Mouse (Mus musculus) frontal cortex, postnatal 14 days (tissue): ENCODE measurements around the gene Rasgef1b.

ENCODE experiments used
- DNase-seq, 2 experiments: peaks; one replicate each; pipeline ENCODE4 v3.0.0; 2022; ENCODE audit warnings: low spot score in 2 of 2

Rasgef1b gene

GRCm38 (mm10) chr5:99292287-99292851 is 436.5 kb downstream of the Rasgef1b start:
- DNase-seq: no peak

DNA sequence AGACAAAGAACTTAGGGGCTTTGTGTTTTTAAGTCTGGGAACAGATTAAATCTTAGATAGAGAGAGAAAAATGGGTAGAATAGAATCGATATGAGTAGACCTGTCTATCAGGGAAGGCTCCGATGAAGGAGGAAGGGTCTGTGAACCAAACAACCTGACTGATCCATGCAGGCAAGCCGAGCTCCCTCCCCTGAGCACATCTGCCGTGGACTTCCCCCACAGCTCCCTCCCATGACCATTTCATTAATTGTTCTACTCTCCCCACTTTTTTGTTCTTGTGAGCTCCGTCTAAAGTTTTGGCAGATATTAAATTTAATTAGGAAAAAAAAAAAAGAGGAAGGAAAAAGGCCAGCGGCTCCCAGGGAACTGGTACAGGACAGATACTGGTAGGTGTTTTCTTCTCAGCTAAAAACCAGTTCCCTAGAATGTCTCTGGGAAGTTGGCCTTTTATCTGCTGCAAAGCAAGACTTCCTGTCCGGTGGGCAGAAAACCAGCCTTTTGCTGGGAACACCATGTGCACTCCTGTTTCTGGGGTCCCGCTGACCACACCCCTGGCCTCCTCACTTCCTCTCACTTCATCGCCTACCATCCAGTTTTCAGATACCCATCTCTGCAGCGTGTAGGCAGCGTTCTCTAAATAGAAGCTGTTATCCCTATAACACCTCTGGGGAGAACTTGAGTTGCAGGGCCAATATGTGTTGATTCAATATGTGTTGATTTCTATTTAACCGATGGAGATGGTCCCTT is 437.6 kb downstream of the Rasgef1b start:
- DNase-seq: no peak

- no peak for DNase-seq
Measured at GRCm38 (mm10) chr5:99288262-99288661, 440.6 kb downstream of the Rasgef1b start.

DNA sequence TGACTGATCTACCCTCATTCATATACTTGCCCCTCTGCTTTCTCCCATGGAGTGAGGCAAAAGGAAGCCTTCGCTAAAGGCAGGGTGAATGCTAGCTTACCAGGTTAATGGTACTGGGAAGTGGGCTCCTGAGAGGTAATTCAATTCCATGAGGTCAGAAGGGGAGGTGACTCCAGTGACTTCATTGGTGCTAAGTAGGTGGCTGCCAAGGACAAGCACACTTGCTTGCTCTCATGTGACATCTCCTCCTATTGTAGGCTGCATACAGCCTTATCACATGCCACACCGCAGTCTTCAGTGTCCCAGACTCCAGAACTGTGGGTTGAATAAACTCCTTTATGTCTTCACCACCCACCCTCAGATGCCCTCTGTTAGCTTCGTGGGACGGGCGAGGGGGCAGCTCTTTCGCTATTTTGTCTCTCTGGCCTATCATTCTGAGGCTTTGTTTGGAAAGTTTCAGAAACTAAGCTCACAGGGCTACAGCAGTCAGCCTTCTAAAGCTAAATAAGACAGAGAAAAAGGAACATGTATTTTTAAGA is 441.1 kb downstream of the Rasgef1b start:
- peak in 1 of 2 experiments; percentile 23 for DNase-seq

- no peak for DNase-seq
Measured at GRCm38 (mm10) chr5:99286575-99286974, 442.3 kb downstream of the Rasgef1b start.

- no peak for DNase-seq
Measured at GRCm38 (mm10) chr5:99286024-99286423, 442.8 kb downstream of the Rasgef1b start.

GRCm38 (mm10) chr5:99284369-99284768 is 444.5 kb downstream of the Rasgef1b start:
- DNase-seq: no peak

DNA sequence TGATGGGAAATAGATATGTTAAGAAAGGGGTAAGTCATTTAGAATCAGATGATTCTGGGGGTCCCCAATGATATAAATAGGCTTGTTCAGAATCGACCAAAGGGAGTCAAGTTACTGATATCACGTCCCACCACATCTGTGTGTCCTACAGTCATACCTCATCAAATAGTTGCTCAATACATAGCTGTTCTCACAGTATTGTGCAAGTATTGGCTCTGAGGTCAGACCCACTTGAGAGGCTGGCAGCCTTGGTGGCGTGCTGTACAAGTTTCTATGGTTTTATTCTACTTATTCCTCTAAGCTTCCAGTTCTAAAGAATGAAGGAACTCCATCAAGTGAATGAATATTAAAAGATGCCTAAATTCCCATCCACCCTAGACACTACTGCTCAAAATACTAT is 445.2 kb downstream of the Rasgef1b start:
- no peak for DNase-seq

GRCm38 (mm10) chr5:99280536-99280935 is 448.3 kb downstream of the Rasgef1b start:
- no peak for DNase-seq

DNA sequence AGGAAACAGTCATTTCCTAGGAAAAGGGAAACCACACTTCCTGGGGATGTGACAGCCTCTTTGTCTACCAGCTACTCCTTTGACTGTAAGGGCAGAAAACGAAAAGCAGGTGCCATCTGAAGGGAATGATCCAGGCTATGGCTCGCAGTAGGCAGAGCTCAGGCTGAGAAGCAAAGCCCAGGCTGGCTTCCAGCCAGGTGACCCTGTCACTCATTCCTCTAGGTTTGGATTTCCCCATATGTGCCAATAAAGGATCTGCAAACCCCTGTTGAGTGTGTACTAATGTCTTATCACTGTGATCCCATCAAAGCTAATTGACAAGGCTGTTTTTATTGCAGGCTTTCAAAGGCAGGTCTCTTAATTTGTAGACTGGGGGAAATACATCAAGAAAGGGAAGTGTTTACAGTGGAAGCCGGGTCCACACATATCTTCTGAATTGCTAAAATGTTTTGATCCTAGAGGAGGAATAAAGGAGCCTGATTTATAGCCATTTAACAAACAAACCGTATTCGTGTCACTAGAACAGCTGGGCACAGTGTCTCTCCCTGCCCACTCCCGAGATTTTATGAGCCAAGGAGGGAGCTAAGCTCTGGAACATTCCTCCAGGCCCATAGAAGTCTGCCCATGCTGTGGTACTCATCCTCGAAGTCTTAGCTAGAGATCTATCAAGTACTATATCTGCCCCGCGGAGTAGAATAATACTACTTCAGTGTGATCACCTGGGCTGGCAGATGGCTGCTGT is 449.7 kb downstream of the Rasgef1b start:
- no peak for DNase-seq

- DNase-seq: no peak
Measured at GRCm38 (mm10) chr5:99278364-99278763, 450.5 kb downstream of the Rasgef1b start.

DNA sequence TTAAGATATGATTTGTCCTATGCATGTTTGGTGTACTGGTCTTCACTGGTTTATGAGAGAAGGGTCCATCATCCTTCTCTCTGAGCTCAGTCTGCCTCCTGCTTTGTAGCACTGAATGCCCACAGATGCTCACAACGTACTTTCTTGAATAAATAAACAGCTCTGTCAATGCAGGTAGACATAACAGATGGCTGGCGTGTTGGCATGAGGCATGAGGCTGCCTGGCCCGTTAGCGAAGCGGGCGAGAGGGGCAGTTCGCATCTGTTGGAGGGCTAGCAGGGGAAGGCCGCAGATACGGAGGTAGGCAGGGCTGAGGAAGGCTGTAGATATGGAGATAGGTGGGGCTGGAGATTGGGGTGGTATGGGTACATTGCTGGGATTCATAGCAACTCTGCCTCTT is 451.3 kb downstream of the Rasgef1b start:
- no peak for DNase-seq

- DNase-seq: peak in 1 of 2 experiments; percentile 20
Measured at GRCm38 (mm10) chr5:99274119-99274563, 454.7 kb downstream of the Rasgef1b start.

DNA sequence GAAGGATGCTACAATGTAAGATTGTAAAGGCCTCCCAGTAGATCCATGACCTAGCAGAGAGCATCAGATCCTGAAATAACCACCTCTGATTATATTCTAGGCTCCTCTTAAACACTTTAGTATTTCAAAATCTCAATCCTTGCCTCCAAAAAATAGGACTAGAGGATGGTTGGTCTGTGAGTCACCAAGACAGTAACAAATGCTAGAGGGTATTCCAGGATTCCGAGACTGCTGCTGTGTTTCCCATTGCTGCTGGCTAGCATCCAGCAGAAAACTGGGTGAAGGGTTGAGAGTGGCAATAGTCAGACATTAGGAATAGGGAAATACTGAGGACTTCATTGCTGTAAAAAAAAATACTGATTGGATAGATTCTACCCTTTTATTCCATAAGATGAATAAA is 457.3 kb downstream of the Rasgef1b start:
- no peak for DNase-seq

- no peak for DNase-seq
Measured at GRCm38 (mm10) chr5:99269131-99269530, 459.7 kb downstream of the Rasgef1b start.

DNA sequence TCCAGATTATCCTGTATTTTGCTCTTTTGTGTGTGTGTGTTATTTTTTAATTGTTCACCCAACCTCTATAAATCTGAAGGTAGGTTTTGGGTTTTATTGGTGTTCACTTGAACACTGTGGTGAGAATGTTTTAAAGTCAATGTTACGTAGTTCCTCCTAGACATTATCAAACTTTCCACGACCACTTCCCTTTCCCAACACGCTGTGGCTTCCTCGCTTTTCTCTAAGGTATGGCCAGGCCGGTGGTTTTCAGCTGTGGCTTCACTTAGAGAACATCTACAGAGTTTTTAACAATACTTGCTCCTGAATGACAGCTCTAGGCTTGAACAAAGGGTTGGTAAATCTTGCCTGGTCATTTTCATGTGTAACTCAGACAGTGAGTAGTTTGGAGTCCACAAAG is 461.5 kb downstream of the Rasgef1b start:
- no peak for DNase-seq

DNA sequence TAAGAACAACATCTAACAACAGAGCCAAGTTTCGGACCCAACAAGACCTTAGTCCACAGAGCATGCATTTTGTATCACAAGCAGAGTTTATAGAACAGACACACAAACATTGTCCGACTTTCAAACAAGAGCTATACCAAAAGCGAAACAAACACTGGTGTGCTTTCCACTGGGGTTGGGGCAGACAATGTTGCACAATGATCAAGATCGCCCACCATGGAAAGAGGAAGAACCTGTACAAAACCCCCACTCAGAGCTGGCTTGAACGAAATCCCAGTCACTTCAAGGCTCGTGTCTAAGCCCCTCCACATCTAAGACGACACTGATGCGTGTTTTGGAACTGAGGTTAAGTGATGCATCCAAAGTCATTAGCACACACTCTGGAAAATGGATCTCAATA is 462.6 kb downstream of the Rasgef1b start:
- DNase-seq: no peak

DNA sequence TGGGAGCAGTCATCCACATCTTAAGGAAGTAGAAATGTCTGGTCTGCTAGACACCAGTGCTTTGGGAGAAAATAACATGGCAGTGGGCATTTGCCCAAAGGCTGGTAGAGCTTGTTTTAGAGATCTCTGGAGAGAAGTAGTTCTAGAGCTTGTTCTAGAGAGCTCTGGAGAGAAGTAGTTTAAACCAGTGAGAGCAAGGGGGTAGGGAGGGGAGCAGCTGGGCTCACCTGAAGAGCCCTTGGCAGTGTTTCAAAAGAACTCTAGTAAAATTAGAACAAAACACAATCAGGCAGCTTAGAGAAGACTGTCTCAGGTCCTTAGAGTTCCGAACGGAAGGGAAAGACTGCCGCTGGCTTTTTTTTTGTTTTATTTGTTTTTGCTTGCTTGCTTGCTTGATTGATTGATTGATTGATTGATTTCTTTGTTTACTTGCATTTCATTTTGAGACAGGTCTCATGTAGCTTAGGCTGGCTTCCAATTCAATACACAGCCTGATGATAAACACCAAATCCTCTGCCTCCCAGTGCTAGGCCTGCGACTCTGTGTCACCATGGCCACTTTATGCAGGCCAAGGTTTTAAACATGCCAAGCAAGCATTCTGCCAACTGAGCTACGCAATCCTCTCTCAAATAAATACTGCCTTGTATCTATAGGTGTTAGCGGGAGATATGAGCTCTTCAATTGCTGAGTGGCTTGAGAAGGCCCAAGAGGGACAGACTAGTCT is 466.5 kb downstream of the Rasgef1b start:
- DNase-seq: no peak

DNA sequence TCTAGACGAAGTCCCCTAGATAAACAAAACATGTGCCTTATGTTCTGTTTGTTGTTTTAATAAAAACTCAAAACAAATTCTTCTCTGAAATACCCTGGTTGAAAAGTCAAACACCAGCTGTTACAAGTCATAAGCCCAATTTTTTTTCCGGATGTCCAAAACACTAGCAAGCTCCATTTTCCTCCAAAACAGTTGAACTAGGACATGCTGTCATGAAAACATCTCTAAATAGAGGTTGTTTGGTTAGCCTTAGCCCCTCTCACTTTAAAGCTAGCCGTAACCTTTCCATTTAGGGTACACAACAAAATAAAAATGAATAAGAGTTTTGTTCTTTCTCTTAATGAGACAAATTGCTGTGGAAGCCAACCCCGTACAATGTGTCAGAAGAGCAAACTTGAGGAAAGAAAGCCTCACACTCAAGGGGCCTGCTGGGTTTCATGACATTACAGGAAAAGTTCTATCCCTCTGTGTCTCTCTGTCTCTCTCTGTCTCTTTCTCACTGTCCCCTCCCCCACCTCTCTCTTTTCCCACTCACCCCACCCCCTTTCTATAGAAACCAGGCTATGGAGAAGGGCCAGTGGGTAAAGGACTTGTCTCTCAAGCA is 467.6 kb downstream of the Rasgef1b start:
- no peak for DNase-seq

GRCm38 (mm10) chr5:99258003-99258500 is 470.8 kb downstream of the Rasgef1b start:
- no peak for DNase-seq
